Mouse (Mus musculus) olfactory bulb, adult 2 months (tissue): ENCODE measurements around the gene Nudt6. TPM values are rescaled to one million over a fixed set of nuclear protein-coding genes. Genes with fewer than 3 reads are reported as not detected.

Source experiments
- H3K27ac ChIP-seq: fragments of 200-500 bp; 2 replicates; pipeline ENCODE4 v1.5.1; 2012; ENCODE audit warnings: low read depth, low read length; ENCODE audit not compliant: insufficient read depth
- H3K4me1 ChIP-seq: fragments of 200-500 bp; 2 replicates; pipeline ENCODE4 v1.6.1; 2012; ENCODE audit warnings: low read length; ENCODE audit not compliant: control insufficient read depth, insufficient read depth
- H3K4me3 ChIP-seq: fragments of 200-500 bp; 2 replicates; pipeline ENCODE4 v1.5.1; 2012; ENCODE audit warnings: mild to moderate bottlenecking, low read depth, low read length, moderate library complexity; ENCODE audit not compliant: insufficient read depth
- CTCF ChIP-seq: fragments of 200-500 bp; IDR thresholded peaks from 2 replicates; pipeline ENCODE4 v1.5.1; 2012; ENCODE audit warnings: low read depth, mild to moderate bottlenecking, low read length, moderate library complexity; ENCODE audit not compliant: insufficient read depth
- POLR2A ChIP-seq: fragments of 200-500 bp; IDR thresholded peaks from 2 replicates; pipeline ENCODE4 v1.6.1; 2012; ENCODE audit warnings: mild to moderate bottlenecking, low read depth, low read length, moderate library complexity; ENCODE audit not compliant: insufficient read depth
- WGBS: fragments of 180-500 bp; shearing (Covaris S2); methylation state at CpG from one replicate; pipeline ENCODE4 v1.1.7; 2018; 5-methylcytosine and 5-hydroxymethylcytosine counted together
- polyA plus RNA-seq: library from polyadenylated mRNA; stranded (reverse); fragments of >200 nt; gene quantifications from 2 replicates; pipeline ENCODE4 v1.2.4, GENCODE M21; 2012; ENCODE audit warnings: low replicate concordance; ENCODE audit not compliant: missing spikeins, insufficient read depth, insufficient read length

The Nudt6 gene
- polyA plus RNA-seq, 1 experiment: not detected

- WGBS: under 1% methylated on average over 49 of the region's 50 CpGs
- Histone ChIP-seq H3K27ac (peak within 1 kb of the TSS; percentile 78), H3K4me3 (peak within 1 kb of the TSS; percentile 86), H3K4me1 (no peaks in the 10 kb centered on the region)
- TF ChIP-seq POLR2A (peak; percentile 87; the same call in 1 of the 2 replicates), CTCF (no peak)
These were observed 486 bp downstream of the Nudt6 start, which contains the start of gene Spata5 for GRCm38 (mm10) chr3:37419458-37419991. Spata5 (plus strand) TSS chr3:37419896.

DNA sequence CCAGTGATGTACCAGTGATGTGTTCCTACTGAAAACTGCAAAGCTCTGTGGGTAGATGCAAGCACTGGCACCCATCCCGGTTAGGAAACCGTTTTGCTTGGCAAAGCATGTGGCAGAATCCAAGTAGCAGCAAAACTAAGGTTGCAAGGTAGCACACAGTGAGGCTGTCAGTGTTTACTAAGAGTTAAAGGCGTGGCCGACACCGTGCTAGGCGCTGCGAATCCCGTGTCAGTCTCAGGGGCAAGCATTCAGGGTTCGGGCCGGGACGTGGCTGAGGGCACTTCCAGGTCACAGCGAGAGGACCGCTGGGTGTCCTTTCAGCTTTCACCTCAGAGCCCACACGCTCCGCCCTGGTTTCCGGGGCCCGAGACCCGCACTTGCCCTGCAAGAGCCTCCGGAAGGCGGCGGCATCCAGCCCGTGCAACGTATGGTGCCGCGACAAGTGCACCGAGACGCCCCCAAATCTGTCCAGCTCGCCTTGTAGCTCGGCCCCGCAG lies 1.0 kb downstream of the Nudt6 start:
- H3K4me3 ChIP-seq: peak overlapping the region; percentile 84
- TF ChIP-seq POLR2A: no peak
- 0 out of 2 replicates have a peak, but pooled peaks have one; percentile 11 for TF ChIP-seq CTCF
- H3K4me1 ChIP-seq: no peaks in the 10 kb centered on the region
- 0% methylated on average over 30 of the region's 30 CpGs for WGBS
- peak overlapping the region; percentile 78 for H3K27ac ChIP-seq

- no peak for TF ChIP-seq CTCF
- TF ChIP-seq POLR2A: no peak
- 65% methylated on average over 5 of the region's 5 CpGs for WGBS
These were observed 1.7 kb downstream of the Nudt6 start for GRCm38 (mm10) chr3:37418341-37418740.

GRCm38 (mm10) chr3:37414413-37414960 lies 5.5 kb downstream of the Nudt6 start:
- WGBS: 49% methylated on average over 14 of the region's 14 CpGs
- no peaks in the 10 kb centered on the region for H3K4me1 ChIP-seq
- TF ChIP-seq POLR2A (no peak), CTCF (no peak)

More at GRCm38 (mm10) chr3:37418341-37418740, 1.7 kb downstream of the Nudt6 start:
- no peaks in the 10 kb centered on the region for H3K4me1 ChIP-seq
- H3K4me3 ChIP-seq: no peak overlapping the region
- no peak overlapping the region for H3K27ac ChIP-seq

DNA sequence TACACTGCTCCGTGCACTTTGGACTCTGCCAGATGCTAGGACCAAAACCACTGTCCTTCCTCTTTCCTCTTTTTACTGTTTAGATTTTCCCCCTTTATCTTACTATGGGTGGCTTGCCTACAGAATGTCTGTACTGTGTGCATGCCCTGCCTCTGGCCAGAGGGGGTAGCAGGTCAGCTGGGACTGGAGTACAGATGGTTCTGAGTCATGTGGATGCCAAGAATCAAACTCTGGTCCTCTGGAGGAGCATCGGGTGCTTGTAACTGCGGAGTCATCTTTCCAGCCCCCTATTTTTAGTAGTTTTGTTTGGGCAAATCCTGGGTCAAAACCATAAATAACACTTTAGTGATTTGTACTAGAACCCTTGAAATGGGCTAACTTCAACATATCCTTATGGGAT lies 6.6 kb downstream of the Nudt6 start:
- whole genome bisulfite sequencing: 91% methylated on average over 3 of the region's 3 CpGs
- Histone ChIP-seq H3K27ac (no peak overlapping the region), H3K4me1 (no peaks in the 10 kb centered on the region), H3K4me3 (no peak overlapping the region)
- TF ChIP-seq POLR2A (no peak), CTCF (no peak)

More at GRCm38 (mm10) chr3:37414413-37414960, 5.5 kb downstream of the Nudt6 start:
- Histone ChIP-seq H3K4me3 (no peak overlapping the region), H3K27ac (no peak overlapping the region)

DNA sequence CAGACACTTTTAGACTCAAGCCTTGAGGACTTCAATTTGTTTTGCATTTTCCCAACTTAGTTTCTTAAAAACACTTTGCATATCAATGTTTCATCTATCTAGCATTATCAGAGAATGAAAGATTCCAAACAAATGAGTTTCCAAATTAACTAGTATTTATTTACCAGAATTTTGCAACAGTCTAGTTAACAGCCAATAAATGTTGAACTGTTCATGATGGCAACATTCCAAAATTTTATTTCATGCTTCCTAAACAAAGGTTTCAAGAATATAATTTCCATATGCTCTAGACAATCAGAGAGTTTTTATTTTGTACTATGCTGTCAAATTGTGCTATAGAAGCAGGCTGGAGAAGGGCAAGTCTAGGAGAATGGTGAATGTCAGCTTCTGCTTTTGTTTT lies 12.4 kb downstream of the Nudt6 start:
- H3K27ac ChIP-seq: no peak overlapping the region
- no peak overlapping the region for H3K4me3 ChIP-seq
- TF ChIP-seq CTCF (no peak), POLR2A (no peak)
- H3K4me1 ChIP-seq: no peaks in the 10 kb centered on the region

DNA sequence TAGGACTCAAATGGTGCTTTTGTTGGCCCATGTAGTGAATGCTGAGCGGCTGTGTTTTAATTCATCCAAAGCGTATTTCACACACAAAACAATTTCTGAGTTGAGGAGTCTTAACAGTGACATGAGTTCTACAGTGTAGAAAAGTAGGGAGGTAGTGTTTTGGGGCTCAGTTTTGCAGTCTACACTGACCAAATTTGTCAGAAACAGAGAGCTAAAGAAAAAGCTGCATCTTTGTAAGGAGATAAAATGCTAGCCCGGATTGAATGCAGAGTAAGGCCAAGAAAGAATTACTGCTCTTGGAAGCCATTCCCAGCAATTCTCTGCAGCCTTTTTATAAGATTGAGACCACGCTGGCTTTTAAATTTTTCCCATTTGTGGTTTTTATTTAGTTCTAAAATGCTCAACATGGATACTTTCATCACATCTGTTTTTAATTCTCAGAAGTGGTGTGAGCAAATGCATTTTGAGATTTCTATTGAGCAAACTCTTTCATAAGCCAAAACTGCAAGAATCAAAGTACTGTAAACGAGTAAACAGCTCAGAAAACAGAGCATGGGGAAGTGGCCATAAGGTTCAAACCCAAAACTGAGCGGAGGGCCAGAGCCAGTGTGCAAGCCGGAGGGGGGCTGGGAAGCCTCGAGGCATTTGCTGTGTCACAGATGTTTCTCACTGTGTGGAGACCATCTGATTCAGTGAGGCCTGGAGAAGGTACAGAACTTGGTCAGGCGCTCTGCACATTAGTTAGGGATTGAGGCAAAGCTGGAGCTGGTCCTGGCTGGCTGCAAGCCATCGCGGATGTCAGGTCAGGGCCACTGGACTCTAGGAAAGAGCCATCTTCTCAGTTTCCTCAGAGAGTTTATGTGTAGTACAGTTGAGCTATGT lies 18.0 kb downstream of the Nudt6 start:
- Histone ChIP-seq H3K27ac (no peak overlapping the region), H3K4me3 (no peak overlapping the region), H3K4me1 (0 out of 2 replicates have a peak, but pooled peaks cover 3% of the 10 kb centered on the region)
- TF ChIP-seq CTCF (no peak), POLR2A (no peak)
- 59% methylated on average over 11 of the region's 11 CpGs for WGBS

GRCm38 (mm10) chr3:37398661-37399395 lies 21.2 kb downstream of the Nudt6 start:
- Histone ChIP-seq H3K27ac (no peak overlapping the region), H3K4me3 (no peak overlapping the region), H3K4me1 (0 out of 2 replicates have a peak, but pooled peaks cover 3% of the 10 kb centered on the region)
- TF ChIP-seq CTCF (no peak), POLR2A (no peak)
- 75% methylated on average over 7 of the region's 7 CpGs for WGBS

- Histone ChIP-seq H3K27ac (no peak overlapping the region), H3K4me1 (0 out of 2 replicates have a peak, but pooled peaks cover 3% of the 10 kb centered on the region), H3K4me3 (no peak overlapping the region)
- WGBS: 84% methylated on average over 3 of the region's 3 CpGs
- TF ChIP-seq POLR2A (no peak), CTCF (no peak)
These were observed 22.4 kb downstream of the Nudt6 start for GRCm38 (mm10) chr3:37397646-37398045.
